Mouse (Mus musculus) v-Abl transformed pro-B cells (cell line): ENCODE measurements around the gene Mfsd10.

Experiments
- in situ Hi-C, 2 experiments: fragments of 400-800 bp; cut with MboI; formaldehyde crosslinking; loops; one replicate each; pipeline ENCODE4 v1.15.1; 2025; ENCODE audit not compliant: unreplicated experiment in 2 of 2

Mfsd10 gene

GRCm38 (mm10) chr5:34636481-34637287 is at the start of gene Mfsd10:
TSS of gene Mfsd10 (minus strand) at chr5:34637212.
- in situ Hi-C loops = loop anchor here in 1 of 2 experiments (5.0 to 25.0 kb wide), 2 partner anchors 89 to 524 kb away; no protein-coding TSS in a partner anchor

- in situ Hi-C loops = loop anchor here in 1 of 2 experiments (5.0 kb wide), 1 partner anchor 377 kb away; no protein-coding TSS in a partner anchor
Measured at GRCm38 (mm10) chr5:34670280-34670679, 33.3 kb upstream of the Mfsd10 start.

GRCm38 (mm10) chr5:34669493-34669892 is 32.5 kb upstream of the Mfsd10 start:
- in situ Hi-C loops = loop anchor here in 1 of 2 experiments (5.0 kb wide), 1 partner anchor 373 kb away; the partner anchor contains the start of gene Hgfac

DNA sequence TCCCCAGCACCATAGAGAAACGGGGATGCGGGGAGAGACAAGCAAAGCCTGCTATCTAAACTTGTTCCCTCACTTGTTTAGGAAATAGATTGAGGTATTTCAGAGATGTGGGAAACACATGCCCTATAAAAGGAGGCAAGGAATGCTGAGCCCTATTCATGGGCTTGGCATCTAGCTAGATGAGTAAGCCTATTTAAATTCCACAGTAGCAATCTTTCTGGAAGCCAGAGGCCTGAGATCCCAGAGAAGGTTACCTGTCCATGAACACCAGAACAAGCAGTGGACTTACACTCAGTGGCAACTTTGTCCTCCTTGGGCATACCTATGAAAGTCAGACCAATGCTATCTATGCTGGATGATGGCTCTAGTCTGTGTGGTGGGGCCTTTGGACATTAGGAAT is 26.2 kb upstream of the Mfsd10 start:
- in situ Hi-C loops = no loop called here

GRCm38 (mm10) chr5:34661909-34662308 is 24.9 kb upstream of the Mfsd10 start:
- in situ Hi-C loops = no loop called here

- in situ Hi-C loops = no loop called here
Measured at GRCm38 (mm10) chr5:34660591-34661130, 23.6 kb upstream of the Mfsd10 start.

- in situ Hi-C loops = no loop called here
Measured at GRCm38 (mm10) chr5:34659686-34660590, 22.9 kb upstream of the Mfsd10 start, which contains the start of the genes Nop14 and Grk4. TSS of gene Nop14 (minus strand) at chr5:34660148. TSS of gene Grk4 (plus strand) at chr5:34660379.

DNA sequence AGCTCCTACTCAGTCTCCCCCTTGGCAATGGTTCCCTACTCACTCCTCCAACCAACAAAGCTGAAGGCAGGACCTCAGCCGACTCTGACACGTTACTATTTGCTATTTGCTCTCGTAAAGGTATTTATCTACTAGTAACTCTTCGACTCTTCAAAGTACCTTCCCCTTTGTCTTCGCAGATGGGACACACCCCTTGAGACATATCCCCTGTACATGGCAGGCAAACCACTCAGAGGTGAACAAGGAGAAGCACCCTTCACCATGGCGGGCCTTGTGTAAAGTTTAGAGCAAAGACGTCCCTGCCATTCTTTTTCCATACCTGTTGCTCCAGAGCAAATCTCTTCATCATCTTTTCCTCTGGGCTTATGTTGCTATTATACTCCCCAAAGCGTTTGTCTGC is 20.5 kb upstream of the Mfsd10 start:
- in situ Hi-C loops = no loop called here

DNA sequence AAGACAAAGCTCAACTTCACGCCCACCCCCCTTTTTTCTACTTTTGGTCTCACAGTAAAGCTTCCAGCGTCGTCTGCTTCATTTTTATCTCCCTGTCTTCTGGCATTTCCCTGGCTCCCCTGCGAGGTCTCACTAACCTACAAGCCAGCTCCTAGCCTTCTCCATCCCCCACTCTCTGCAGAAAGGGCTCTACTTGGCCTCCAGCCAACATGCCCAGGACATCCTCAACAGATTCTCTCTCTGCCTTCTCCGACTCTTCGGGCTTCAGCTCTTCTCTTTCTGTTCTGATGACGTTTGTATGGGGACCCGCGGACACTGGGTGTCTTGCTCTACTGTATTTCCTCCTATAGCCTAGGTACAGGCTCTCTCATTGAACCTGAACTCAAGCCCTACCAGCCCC is 17.9 kb upstream of the Mfsd10 start:
- in situ Hi-C loops = no loop called here

DNA sequence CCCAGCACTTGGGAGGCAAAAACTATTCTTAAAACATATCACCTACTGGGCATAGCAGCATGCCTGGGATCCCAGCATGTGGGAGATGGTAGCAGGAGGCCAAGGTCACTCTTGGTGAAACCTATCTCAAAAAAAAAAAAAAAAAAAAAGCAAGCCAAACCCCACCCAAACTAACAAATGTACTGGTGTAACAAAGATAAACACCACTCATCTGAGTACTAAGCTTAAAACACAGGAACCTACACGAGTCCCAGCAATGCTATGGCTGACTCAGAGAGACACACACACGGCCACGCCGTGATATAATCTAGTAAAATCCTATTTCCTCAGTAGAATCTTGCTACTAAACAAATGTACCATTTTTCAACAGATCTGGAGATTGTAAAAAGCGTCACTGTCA is 15.9 kb upstream of the Mfsd10 start:
- in situ Hi-C loops = no loop called here

- in situ Hi-C loops = loop anchor here (5.0 to 25.0 kb wide), 5 partner anchors 130 to 535 kb away; partner anchors contain the start of gene Tnip2 (in 1 of the 2)
Measured at GRCm38 (mm10) chr5:34647581-34647980, 10.6 kb upstream of the Mfsd10 start.

DNA sequence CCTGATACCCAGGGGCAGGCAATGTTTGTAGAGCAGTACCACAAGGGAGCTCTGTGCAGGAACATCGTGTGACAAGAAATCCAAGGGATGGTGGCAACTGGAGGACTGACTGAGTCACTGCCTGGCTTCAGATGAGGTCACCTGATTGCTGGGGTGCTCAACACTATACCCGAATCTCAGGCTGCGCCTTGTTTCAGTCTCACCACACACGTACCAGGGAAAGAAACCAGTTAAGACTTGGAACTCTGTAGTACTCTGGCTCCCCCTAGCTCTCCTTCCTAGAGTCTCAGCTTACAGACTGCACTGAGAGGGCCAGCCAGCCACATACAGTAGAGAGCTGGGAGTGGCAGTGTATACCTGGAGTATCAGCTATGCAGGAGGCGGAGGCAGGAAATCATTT is 5.9 kb upstream of the Mfsd10 start:
- in situ Hi-C loops = loop anchor here in 1 of 2 experiments (10.0 to 25.0 kb wide), 2 partner anchors 348 to 531 kb away; no protein-coding TSS in a partner anchor

- in situ Hi-C loops = loop anchor here in 1 of 2 experiments (10.0 to 25.0 kb wide), 2 partner anchors 347 to 530 kb away; no protein-coding TSS in a partner anchor
Measured at GRCm38 (mm10) chr5:34641991-34642390, 5.0 kb upstream of the Mfsd10 start.

DNA sequence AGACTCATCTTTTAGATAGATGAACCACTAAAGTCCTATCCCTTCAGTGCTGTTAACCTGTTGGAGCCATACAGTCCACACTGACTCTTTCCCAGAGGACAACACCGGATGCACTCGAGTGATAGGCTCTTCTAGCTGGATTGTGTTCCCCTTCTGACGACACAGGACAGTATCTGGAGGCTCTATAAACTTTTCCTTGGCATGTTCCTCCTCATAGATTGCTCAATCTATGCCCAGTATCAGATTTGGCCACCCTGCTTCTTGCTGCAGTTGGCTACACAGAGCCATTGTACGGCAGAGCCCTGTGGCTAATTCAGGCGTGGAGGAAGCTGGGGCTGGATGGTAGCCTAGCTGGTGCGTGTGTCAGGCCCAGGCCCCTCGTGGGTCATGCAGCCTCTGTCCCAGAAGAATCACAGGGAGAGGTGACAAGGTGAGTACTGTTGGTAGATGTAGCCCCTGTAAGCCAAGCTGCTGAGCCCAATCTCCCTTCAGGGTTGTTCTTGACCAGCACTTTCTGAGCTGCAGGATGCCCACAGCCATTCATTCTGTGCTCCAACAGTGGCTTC is 662 bp upstream of the Mfsd10 start:
- in situ Hi-C loops = loop anchor here in 1 of 2 experiments (5.0 to 25.0 kb wide), 2 partner anchors 90 to 525 kb away; no protein-coding TSS in a partner anchor

DNA sequence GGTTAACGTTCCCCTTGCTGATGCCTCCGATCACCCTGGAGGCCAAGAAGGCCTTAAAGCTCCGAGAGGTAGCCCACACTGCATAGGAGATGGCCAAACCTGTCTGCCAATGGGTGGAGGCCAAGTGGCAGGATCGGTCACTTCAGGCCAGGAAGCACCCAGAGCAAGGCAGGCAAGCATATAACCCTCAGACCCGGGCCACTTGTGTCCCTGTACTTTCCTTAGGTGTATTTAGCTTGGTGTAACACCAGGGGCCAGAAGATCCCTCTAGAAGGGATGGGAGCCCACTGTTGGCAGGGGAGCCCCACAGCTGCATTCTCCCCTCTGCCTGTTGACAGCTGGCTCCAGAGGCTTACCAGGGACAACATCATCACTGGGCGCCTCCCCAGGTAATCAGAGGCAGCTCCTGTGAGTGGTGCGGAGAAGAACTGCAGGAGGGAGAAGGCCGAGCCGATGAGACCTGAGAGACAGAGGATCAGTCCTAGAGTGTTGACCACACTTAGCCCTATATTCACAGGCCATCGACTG is 1.3 kb downstream of the Mfsd10 start:
- in situ Hi-C loops = loop anchor here in 1 of 2 experiments (5.0 to 25.0 kb wide), 2 partner anchors 88 to 523 kb away; no protein-coding TSS in a partner anchor

DNA sequence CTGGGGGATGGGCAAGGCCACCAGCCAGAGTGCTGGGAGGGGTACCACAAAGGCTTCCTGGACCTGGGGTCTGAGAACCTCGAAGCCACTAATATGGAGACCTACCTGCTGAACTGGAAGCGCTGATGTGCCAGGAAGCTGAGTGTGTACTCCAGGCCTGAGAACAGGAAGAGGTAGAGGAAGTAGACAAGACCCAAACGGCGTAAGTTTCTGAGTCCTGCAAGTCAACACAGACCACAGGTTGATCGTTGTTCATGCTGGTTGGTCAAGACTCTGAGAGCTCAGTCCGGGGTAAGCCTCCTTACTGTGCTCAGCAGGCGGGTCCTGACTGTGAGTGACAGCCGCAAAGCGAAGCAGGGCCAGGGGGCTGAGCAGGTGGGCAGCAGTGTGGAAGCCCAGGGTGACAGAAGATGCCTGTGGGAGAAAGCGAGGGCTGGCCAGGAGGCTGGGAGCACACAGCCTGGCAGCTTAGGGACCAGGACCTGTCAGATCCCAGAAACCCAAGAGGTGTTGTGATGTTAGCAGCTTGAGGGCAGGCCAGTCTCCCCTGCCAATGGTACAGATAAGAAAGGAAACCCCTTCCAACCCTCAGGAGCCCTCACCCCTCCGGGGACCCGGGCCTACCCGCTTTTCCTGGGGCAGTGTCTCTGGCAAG is 2.1 kb downstream of the Mfsd10 start:
- in situ Hi-C loops = loop anchor here in 1 of 2 experiments (5.0 to 25.0 kb wide), 2 partner anchors 88 to 523 kb away; no protein-coding TSS in a partner anchor

GRCm38 (mm10) chr5:34633641-34634040 is 3.4 kb downstream of the Mfsd10 start:
- in situ Hi-C loops = loop anchor here in 1 of 2 experiments (25.0 kb wide), 1 partner anchor 521 kb away; no protein-coding TSS in a partner anchor

DNA sequence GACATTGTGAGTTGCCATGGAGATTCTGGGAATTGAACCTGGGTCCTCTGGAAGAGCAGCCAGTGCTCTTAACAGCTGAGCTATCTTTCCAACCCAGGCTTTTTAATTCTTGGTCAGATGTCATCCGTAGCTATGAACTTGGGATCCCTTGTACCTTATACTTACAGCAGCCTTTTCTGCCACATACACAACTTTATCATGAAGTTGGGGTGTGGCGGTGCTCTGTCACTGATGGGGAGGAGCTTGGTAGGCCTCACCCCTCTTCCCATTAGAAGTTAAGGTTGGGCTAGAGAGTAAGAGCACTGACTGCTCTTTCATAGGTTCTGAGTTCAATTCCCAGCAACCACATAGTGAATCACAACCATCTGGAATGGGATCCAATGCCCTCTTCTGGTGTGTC is 4.0 kb downstream of the Mfsd10 start:
- in situ Hi-C loops = loop anchor here in 1 of 2 experiments (25.0 kb wide), 1 partner anchor 521 kb away; no protein-coding TSS in a partner anchor

- in situ Hi-C loops = no loop called here
Measured at GRCm38 (mm10) chr5:34609966-34610365, 27.0 kb downstream of the Mfsd10 start.
